Mouse (Mus musculus) embryonic facial prominence, embryonic 10.5 days (tissue): ENCODE results near the gene Wfikkn1. TPM values are rescaled to one million over a fixed set of nuclear protein-coding genes. Genes with fewer than 3 reads are reported as not detected.
A peak's percentile ranks its signal among the peaks of the same experiment; 100 is the strongest.

Experiments
- DNase-seq: peaks from one replicate; pipeline ENCODE4 v3.0.0-alpha.2; 2017; ENCODE audit warnings: low spot score
- H3K27ac ChIP-seq: fragments of 300-500 bp; sonication (generic); replicated peaks from 2 replicates; pipeline ENCODE4 v1.5.1; 2016; ENCODE audit warnings: mild to moderate bottlenecking
- H3K27me3 ChIP-seq: fragments of 300-500 bp; sonication (generic); replicated peaks from 2 replicates; pipeline ENCODE4 v1.6.1; 2016; ENCODE audit warnings: low read depth, mild to moderate bottlenecking; ENCODE audit not compliant: poor library complexity, severe bottlenecking
- H3K36me3 ChIP-seq: fragments of 300-500 bp; sonication (generic); replicated peaks from 2 replicates; pipeline ENCODE4 v1.6.1; 2016; ENCODE audit warnings: mild to moderate bottlenecking, moderate library complexity
- H3K4me1 ChIP-seq: fragments of 300-500 bp; sonication (generic); 2 replicates; pipeline ENCODE4 v1.6.1; 2016
- H3K4me3 ChIP-seq: fragments of 300-500 bp; sonication (generic); 2 replicates; pipeline ENCODE4 v1.5.1; 2016; ENCODE audit warnings: mild to moderate bottlenecking, moderate library complexity
- H3K9me3 ChIP-seq: fragments of 300-500 bp; sonication (generic); 2 replicates; pipeline ENCODE4 v1.6.1; 2016; ENCODE audit warnings: mild to moderate bottlenecking
- WGBS: fragments of 180-500 bp; shearing (Covaris S2); methylation state at CpG from one replicate; pipeline ENCODE4 v1.1.7; 2016; 5-methylcytosine and 5-hydroxymethylcytosine counted together
- polyA plus RNA-seq: library from polyadenylated mRNA; unstranded; fragments of >200 nt; fragmentation: Nextera tagmentation; extraction: Ambion mirVana; gene quantifications from 2 replicates; pipeline ENCODE4 v1.2.1, GENCODE M21; 2016

The Wfikkn1 gene
- 7.8 and 12.6 TPM in 2 replicates for polyA plus RNA-seq

GRCm38 (mm10) chr17:25880196-25880910 is at the start of gene Wfikkn1:
TSS of gene Wfikkn1 (minus strand) at chr17:25880858.
- WGBS: 23% methylated on average over 5 of the region's 5 CpGs
- peak; percentile 58 for DNase-seq
- Histone ChIP-seq H3K9me3 (no peaks in the 10 kb centered on the region), H3K36me3 (peaks cover 65% of the 10 kb centered on the region), H3K27ac (peak within 1 kb of the TSS; percentile 89), H3K27me3 (no peaks in the 10 kb centered on the region), H3K4me1 (peaks cover 97% of the 10 kb centered on the region), H3K4me3 (peak within 1 kb of the TSS; percentile 36)

DNA sequence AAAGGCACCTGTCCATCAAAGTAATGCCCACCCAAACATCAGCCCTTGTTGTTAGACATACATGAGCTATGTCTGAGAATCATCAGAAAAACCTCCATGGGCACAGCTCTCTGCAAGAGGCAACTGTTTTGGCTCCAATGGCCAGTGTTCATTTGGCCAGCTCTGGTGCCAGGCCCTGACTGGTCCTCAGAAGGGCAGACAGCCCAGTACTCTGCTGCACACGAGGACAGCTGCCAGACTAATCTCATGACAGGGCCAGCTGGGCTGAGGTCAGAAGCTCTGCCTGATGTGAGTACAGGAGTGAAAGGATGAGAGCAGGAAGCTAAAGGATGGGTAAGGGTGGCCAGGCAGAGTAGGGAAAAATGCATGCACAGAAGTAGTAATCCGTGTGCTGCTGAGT is 44.7 kb upstream of the Wfikkn1 start:
- H3K36me3 ChIP-seq: peaks cover 53% of the 10 kb centered on the region
- DNase-seq: no peak

DNA sequence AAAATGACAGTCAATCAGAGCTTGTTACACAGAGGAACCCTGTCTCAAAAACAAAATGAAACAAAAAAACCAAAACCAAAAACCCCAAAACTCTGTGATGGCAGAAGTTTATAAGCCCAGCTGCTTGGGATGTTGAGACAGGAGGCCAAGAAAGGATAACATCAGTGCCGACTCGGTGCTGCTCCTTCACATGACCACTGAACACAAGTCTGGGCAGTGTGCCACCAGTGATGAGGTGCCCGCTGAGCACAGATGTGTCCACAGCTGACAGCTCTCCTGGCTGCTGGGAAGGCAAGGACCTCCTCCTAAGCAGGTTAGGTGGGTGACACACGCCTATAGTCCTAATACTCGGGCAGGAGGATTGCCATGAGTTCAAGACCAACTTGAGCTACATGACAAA is 41.5 kb upstream of the Wfikkn1 start:
- WGBS: 82% methylated on average over 5 of the region's 5 CpGs
- H3K4me1 ChIP-seq: peaks cover 32% of the 10 kb centered on the region
- no peaks in the 10 kb centered on the region for H3K27me3 ChIP-seq
- no peak overlapping the region for H3K4me3 ChIP-seq
- no peak for DNase-seq
- no peaks in the 10 kb centered on the region for H3K9me3 ChIP-seq
- H3K27ac ChIP-seq: no peak overlapping the region
- peaks cover 31% of the 10 kb centered on the region for H3K36me3 ChIP-seq

More for the DNA sequence above, 44.7 kb upstream of the Wfikkn1 start:
- H3K4me3 ChIP-seq: no peak overlapping the region
- 78% methylated on average over 2 of the region's 2 CpGs for WGBS
- H3K27me3 ChIP-seq: no peaks in the 10 kb centered on the region
- no peaks in the 10 kb centered on the region for H3K9me3 ChIP-seq
- no peak overlapping the region for H3K27ac ChIP-seq
- H3K4me1 ChIP-seq: peaks cover 10% of the 10 kb centered on the region

DNA sequence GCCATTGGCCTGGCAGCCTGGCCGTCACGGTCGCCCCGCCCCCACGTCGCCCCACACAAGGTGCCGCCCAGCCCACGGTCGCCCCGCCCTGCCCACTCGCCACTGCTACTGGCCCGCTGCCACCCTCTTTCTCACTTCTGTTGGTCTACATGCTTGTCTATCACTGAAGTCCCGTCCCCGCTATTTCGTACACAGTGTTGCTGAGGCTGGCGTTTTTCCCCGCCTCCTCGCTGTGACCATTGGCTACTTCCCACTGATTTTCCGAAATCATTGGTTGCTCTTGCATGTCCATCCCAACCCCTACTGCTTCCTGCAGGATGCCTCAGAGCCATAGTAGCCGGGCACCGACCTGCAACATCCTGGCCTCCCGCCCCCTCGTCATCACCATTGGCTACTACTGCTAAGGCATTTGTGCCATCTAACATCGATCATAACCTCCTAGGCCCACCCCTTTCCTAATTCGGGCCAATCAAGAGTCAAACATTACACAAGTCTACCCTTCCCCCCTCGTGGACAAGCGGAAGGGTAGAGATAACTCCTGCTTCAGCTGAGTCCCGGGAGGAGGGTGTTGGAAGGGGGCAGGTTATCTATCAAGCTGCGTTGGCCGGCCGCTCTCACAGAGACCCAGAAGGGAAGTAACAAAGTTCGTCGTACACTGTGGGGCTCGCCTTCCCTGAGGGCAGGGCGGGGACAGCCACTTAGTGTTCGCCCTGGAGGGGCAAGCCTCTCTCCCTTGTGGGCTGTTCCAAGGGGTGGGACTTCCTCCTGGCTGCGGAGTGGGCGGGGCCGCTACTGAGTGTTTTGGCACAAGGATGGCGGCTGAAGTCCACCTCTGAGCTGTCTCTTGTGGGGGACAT is 39.4 kb upstream of the Wfikkn1 start:
- H3K27ac ChIP-seq: peak overlapping the region; percentile 90
- H3K4me3 ChIP-seq: peak overlapping the region; percentile 93
- H3K27me3 ChIP-seq: no peaks in the 10 kb centered on the region
- no peaks in the 10 kb centered on the region for H3K9me3 ChIP-seq
- under 1% methylated on average over 40 of the region's 40 CpGs for WGBS
- DNase-seq: peak; percentile 100
- H3K4me1 ChIP-seq: peaks cover 32% of the 10 kb centered on the region
- H3K36me3 ChIP-seq: peaks cover 22% of the 10 kb centered on the region

DNA sequence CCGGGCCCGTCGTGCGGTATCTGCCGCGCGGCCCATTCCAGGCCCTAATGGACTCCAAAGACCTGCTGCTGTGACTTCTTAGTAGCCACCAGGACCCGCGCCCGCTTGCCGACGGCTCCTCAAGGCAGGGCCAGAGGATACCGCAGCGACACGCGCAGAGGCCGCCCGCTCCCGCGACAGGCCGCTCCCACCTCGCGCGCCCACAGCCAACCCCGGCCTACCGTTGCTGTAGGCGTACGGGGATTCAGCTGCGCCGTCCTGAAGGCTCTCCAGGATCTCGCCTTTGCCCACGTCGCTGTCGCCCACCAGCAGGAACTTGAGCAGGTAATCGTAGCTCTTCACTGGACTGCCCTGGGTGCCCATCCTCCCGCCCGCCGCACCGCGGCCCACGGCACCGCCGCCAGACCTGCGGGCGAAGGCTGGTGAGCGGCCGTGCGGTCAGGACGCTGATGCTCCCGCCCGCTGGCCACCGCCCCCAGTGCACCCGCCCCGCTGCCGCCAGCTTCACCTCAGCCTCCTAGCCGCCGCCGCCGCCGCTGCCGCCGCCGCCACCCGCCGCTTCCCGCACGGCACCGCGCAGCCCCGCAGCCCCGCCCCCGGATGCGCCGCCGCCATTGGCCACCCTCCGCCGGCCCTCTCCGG is 38.6 kb upstream of the Wfikkn1 start, which contains the start of gene Rab40c:
TSS of gene Rab40c (minus strand) at position 584 of the 642 bp plus-strand sequence.
- Histone ChIP-seq H3K27ac (peak within 1 kb of the TSS; percentile 90), H3K9me3 (no peaks in the 10 kb centered on the region), H3K4me3 (peak within 1 kb of the TSS; percentile 93), H3K36me3 (peaks cover 22% of the 10 kb centered on the region), H3K4me1 (peaks cover 34% of the 10 kb centered on the region), H3K27me3 (no peaks in the 10 kb centered on the region)
- WGBS: under 1% methylated on average over 76 of the region's 78 CpGs
- DNase-seq: no peak

- Histone ChIP-seq H3K27me3 (no peaks in the 10 kb centered on the region), H3K4me3 (peak overlapping the region; percentile 93), H3K4me1 (peaks cover 35% of the 10 kb centered on the region), H3K36me3 (peaks cover 26% of the 10 kb centered on the region), H3K9me3 (no peaks in the 10 kb centered on the region), H3K27ac (no peak overlapping the region)
- WGBS: 84% methylated on average over 9 of the region's 9 CpGs
- no peak for DNase-seq
Measured at GRCm38 (mm10) chr17:25918037-25918750, 37.5 kb upstream of the Wfikkn1 start.

GRCm38 (mm10) chr17:25916931-25917647 is 36.4 kb upstream of the Wfikkn1 start:
- Histone ChIP-seq H3K4me1 (peaks cover 35% of the 10 kb centered on the region), H3K4me3 (peak overlapping the region; percentile 93; the same call in 1 of the 2 replicates), H3K27ac (no peak overlapping the region), H3K9me3 (no peaks in the 10 kb centered on the region), H3K36me3 (peaks cover 30% of the 10 kb centered on the region), H3K27me3 (no peaks in the 10 kb centered on the region)
- 88% methylated on average over 8 of the region's 8 CpGs for WGBS
- DNase-seq: no peak

- WGBS: 92% methylated on average over 4 of the region's 4 CpGs
- DNase-seq: no peak
- peaks cover 36% of the 10 kb centered on the region for H3K36me3 ChIP-seq
- peaks cover 22% of the 10 kb centered on the region for H3K4me1 ChIP-seq
- H3K9me3 ChIP-seq: no peaks in the 10 kb centered on the region
- H3K27ac ChIP-seq: no peak overlapping the region
- H3K27me3 ChIP-seq: no peaks in the 10 kb centered on the region
- H3K4me3 ChIP-seq: no peak overlapping the region
Measured at GRCm38 (mm10) chr17:25914295-25914694, 33.6 kb upstream of the Wfikkn1 start.

- Histone ChIP-seq H3K4me3 (no peak overlapping the region), H3K4me1 (peaks cover 19% of the 10 kb centered on the region), H3K27me3 (no peaks in the 10 kb centered on the region), H3K36me3 (peaks cover 36% of the 10 kb centered on the region), H3K27ac (no peak overlapping the region), H3K9me3 (no peaks in the 10 kb centered on the region)
- no peak for DNase-seq
- 90% methylated on average over 1 of the region's 1 CpGs for WGBS
Measured at GRCm38 (mm10) chr17:25913877-25914275, 33.2 kb upstream of the Wfikkn1 start.

- H3K4me3 ChIP-seq: no peak overlapping the region
- peaks cover 14% of the 10 kb centered on the region for H3K4me1 ChIP-seq
- no peaks in the 10 kb centered on the region for H3K9me3 ChIP-seq
- 89% methylated on average over 14 of the region's 14 CpGs for whole genome bisulfite sequencing
- no peak for DNase-seq
- peaks cover 36% of the 10 kb centered on the region for H3K36me3 ChIP-seq
- no peaks in the 10 kb centered on the region for H3K27me3 ChIP-seq
- no peak overlapping the region for H3K27ac ChIP-seq
Measured at GRCm38 (mm10) chr17:25913186-25913876, 32.7 kb upstream of the Wfikkn1 start.

- WGBS: 89% methylated on average over 4 of the region's 4 CpGs
- H3K27ac ChIP-seq: no peak overlapping the region
- H3K27me3 ChIP-seq: no peaks in the 10 kb centered on the region
- H3K4me3 ChIP-seq: no peak overlapping the region
- DNase-seq: no peak
- 0 out of 2 replicates have a peak, but pooled peaks cover 4% of the 10 kb centered on the region for H3K4me1 ChIP-seq
- H3K9me3 ChIP-seq: no peaks in the 10 kb centered on the region
- H3K36me3 ChIP-seq: peaks cover 26% of the 10 kb centered on the region
Measured at GRCm38 (mm10) chr17:25911816-25912215, 31.2 kb upstream of the Wfikkn1 start.
